20 mouse cellular contexts compared by ENCODE assay signal in genomic region chr10:77360486-77360885, GRCm38 (mm10). TPM values are rescaled to one million over a fixed set of nuclear protein-coding genes. Genes with fewer than 3 reads are reported as not detected.
A peak's percentile ranks its signal among the peaks of the same experiment; 100 is the strongest.
DNase-seq lines count a peak whose midpoint lies in the region; ATAC-seq and TF ChIP-seq lines count a peak whose summit lies in the region.
"Had no signal": no experiment of that assay in that cellular context is flagged by ENCODE, and none has a peak within 500 bp of the region (broad histone marks: within the 10 kb centered on the region; RNA-seq: fewer than 3 reads in every experiment).

No protein-coding gene starts in this region.

- H3K27ac ChIP-seq in heart, embryonic 12.5 days (ENCODE audit: poor library complexity, severe bottlenecking), result peak overlapping the region; percentile 71
- H3K27ac ChIP-seq in heart, embryonic 13.5 days (replicated peaks), result peak overlapping the region; percentile 87
- H3K27ac ChIP-seq in lung, postnatal 0 days (ENCODE audit: low read length), result no peak overlapping the region
- no peak overlapping the region for H3K27ac ChIP-seq in midbrain, embryonic 15.5 days
- H3K27ac ChIP-seq: hindbrain, embryonic 10.5 days; limb, embryonic 12.5 days; liver, embryonic 13.5 days had no signal

- peaks cover 13% of the 10 kb centered on the region for H3K4me1 ChIP-seq in heart, embryonic 12.5 days (replicated peaks)
- H3K4me1 ChIP-seq in heart, embryonic 13.5 days, result peaks cover 32% of the 10 kb centered on the region
- H3K4me1 ChIP-seq in lung, postnatal 0 days (ENCODE audit: insufficient read depth, low read depth, low read length), result no peaks in the 10 kb centered on the region
- H3K4me1 ChIP-seq in midbrain, embryonic 15.5 days, result no peaks in the 10 kb centered on the region
- H3K4me1 ChIP-seq: hindbrain, embryonic 10.5 days; limb, embryonic 12.5 days; liver, embryonic 13.5 days had no signal

- H3K4me2 ChIP-seq in heart, embryonic 12.5 days, result 0 out of 2 replicates have a peak overlapping the region, but pooled peaks have one; percentile 6
- peak overlapping the region; percentile 6; the same call in 1 of the 2 replicates for H3K4me2 ChIP-seq in heart, embryonic 13.5 days
- no peak overlapping the region for H3K4me2 ChIP-seq in lung, postnatal 0 days (replicated peaks; ENCODE audit: low read depth, low read length)
- no peak overlapping the region for H3K4me2 ChIP-seq in midbrain, embryonic 15.5 days
- H3K4me2 ChIP-seq: limb, embryonic 12.5 days; liver, embryonic 13.5 days had no signal

- intact Hi-C loops in heart, postnatal 36 days (cut with DNase I), result no loop called here

- WGBS in heart, embryonic 12.5 days, result 50% methylated on average over 2 of the region's 2 CpGs
- whole genome bisulfite sequencing in heart, embryonic 13.5 days, result 45% methylated on average over 2 of the region's 2 CpGs
- WGBS in lung, postnatal 0 days, result 57% methylated on average over 2 of the region's 2 CpGs
- WGBS in midbrain, embryonic 15.5 days, result 75% methylated on average over 2 of the region's 2 CpGs

- H3K27me3 ChIP-seq in heart, embryonic 12.5 days (replicated peaks), result no peaks in the 10 kb centered on the region
- no peaks in the 10 kb centered on the region for H3K27me3 ChIP-seq in Patski
- H3K27me3 ChIP-seq in heart, embryonic 13.5 days (replicated peaks), result no peaks in the 10 kb centered on the region
- H3K27me3 ChIP-seq in lung, postnatal 0 days (replicated peaks; ENCODE audit: insufficient read depth, low read length), result no peaks in the 10 kb centered on the region
- no peaks in the 10 kb centered on the region for H3K27me3 ChIP-seq in midbrain, embryonic 15.5 days (replicated peaks)
- H3K27me3 ChIP-seq: limb, embryonic 12.5 days; liver, embryonic 13.5 days had no signal

- H3K36me3 ChIP-seq in heart, embryonic 12.5 days, result peaks cover 4% of the 10 kb centered on the region; the same call in 1 of the 2 replicates
- no peaks in the 10 kb centered on the region for H3K36me3 ChIP-seq in heart, embryonic 13.5 days
- no peaks in the 10 kb centered on the region for H3K36me3 ChIP-seq in lung, postnatal 0 days (ENCODE audit: insufficient read depth, low read length)
- no peaks in the 10 kb centered on the region for H3K36me3 ChIP-seq in midbrain, embryonic 15.5 days (replicated peaks)
- H3K36me3 ChIP-seq: hindbrain, embryonic 10.5 days; limb, embryonic 12.5 days; liver, embryonic 13.5 days had no signal

- H3K9ac ChIP-seq in heart, embryonic 12.5 days, result no peak overlapping the region
- H3K9ac ChIP-seq in heart, embryonic 13.5 days, result no peak overlapping the region
- no peak overlapping the region for H3K9ac ChIP-seq in lung, postnatal 0 days (replicated peaks; ENCODE audit: low read depth)
- no peak overlapping the region for H3K9ac ChIP-seq in midbrain, embryonic 15.5 days
- H3K9ac ChIP-seq: forebrain, postnatal 0 days; limb, embryonic 12.5 days; liver, embryonic 13.5 days had no signal

- DNase-seq in heart, postnatal 36 days, result no peak
- DNase-seq in Patski (ENCODE audit: low read depth, low spot score), result peak; percentile 24
- DNase-seq in lung, postnatal 0 days (ENCODE audit: low spot score), result peak; percentile 46
- DNase-seq in B cell, adult 2 months, result no peak
- DNase-seq: adrenal gland, postnatal 10 days; cerebellum, adult 18-20 months; forebrain, postnatal 0 days; kidney, adult 2 months; kidney, postnatal 36 days; layer of hippocampus, adult 9-11 months; liver, embryonic 13.5 days; thymus, postnatal 36 days had no signal

- CTCF ChIA-PET in Patski (lab: Charles Lee), result interaction anchor here (1.1 to 8.4 kb wide), 4 partner anchors 21 to 150 kb away, joined by 3 to 54 read pairs (median 24); no protein-coding TSS in a partner anchor

- ATAC-seq in heart, embryonic 12.5 days (ENCODE audit: insufficient number of reproducible peaks, low FRiP score), result peak; percentile 51; the same call in 1 of the 2 replicates
- ATAC-seq in Patski, result peak; percentile 39
- ATAC-seq in heart, embryonic 13.5 days (ENCODE audit: extremely low read depth, insufficient number of reproducible peaks, low FRiP score, low TSS enrichment), result no peak
- peak; percentile 37; the same call in 1 of the 2 replicates for ATAC-seq in lung, postnatal 0 days
- no peak for ATAC-seq in midbrain, embryonic 15.5 days (replicated peaks)
- ATAC-seq: forebrain, postnatal 0 days; midbrain, embryonic 16.5 days had no signal

- in situ Hi-C loops in Patski (cut with MboI; ENCODE audit: low pct_unique_long_range_greater_than_20kb), result no loop called here

- POLR2A ChIA-PET in Patski (lab: Charles Lee), result no interaction called here

- no peaks in the 10 kb centered on the region for H3K9me3 ChIP-seq in heart, embryonic 12.5 days (replicated peaks)
- no peaks in the 10 kb centered on the region for H3K9me3 ChIP-seq in heart, embryonic 13.5 days
- no peaks in the 10 kb centered on the region for H3K9me3 ChIP-seq in lung, postnatal 0 days (ENCODE audit: low read length)
- no peaks in the 10 kb centered on the region for H3K9me3 ChIP-seq in midbrain, embryonic 15.5 days
- H3K9me3 ChIP-seq: hindbrain, embryonic 10.5 days; limb, embryonic 12.5 days; liver, embryonic 13.5 days; megakaryocyte, embryonic 14.5 days had no signal

- no peak for TF ChIP-seq EP300 in lung, postnatal 0 days (IDR thresholded peaks at IDR 0.05)

- no peak for TF ChIP-seq CTCF in Patski (IDR thresholded peaks at IDR 0.05)
- TF ChIP-seq CTCF in lung, postnatal 0 days (IDR thresholded peaks at IDR 0.05), result no peak

- H3K4me3 ChIP-seq in heart, embryonic 12.5 days, result no peak overlapping the region
- H3K4me3 ChIP-seq in heart, embryonic 13.5 days, result no peak overlapping the region
- no peak overlapping the region for H3K4me3 ChIP-seq in lung, postnatal 0 days (ENCODE audit: low read depth, low read length)
- no peak overlapping the region for H3K4me3 ChIP-seq in midbrain, embryonic 15.5 days
- H3K4me3 ChIP-seq: erythroblast, embryonic 14.5 days; hindbrain, embryonic 10.5 days; limb, embryonic 12.5 days; liver, embryonic 13.5 days; megakaryocyte, embryonic 14.5 days had no signal

RNA-seq across cellular contexts. Expression of gene Adarb1, which starts 57.6 kb away (rescaled TPM):
- 13.3 and 14.2 TPM in 2 replicates for polyA plus RNA-seq in heart, embryonic 12.5 days (2016; fragmentation: Nextera tagmentation; extraction: Ambion mirVana)
- 10 to 100 TPM; 16.9 to 22.0 TPM for total RNA-seq in heart, postnatal 36 days (2021)
- polyA plus RNA-seq in Patski (2021), result 12.4 TPM
- polyA plus RNA-seq in heart, embryonic 13.5 days (2015; fragmentation: Nextera tagmentation; extraction: Ambion mirVana), result 10.7 and 12.1 TPM in 2 replicates
- 25.3 and 30.1 TPM in 2 replicates for polyA plus RNA-seq in lung, postnatal 0 days (2015; fragmentation: Nextera tagmentation; extraction: Ambion mirVana)
- 18.1 and 18.2 TPM in 2 replicates for polyA plus RNA-seq in midbrain, embryonic 15.5 days (2015; fragmentation: Nextera tagmentation; extraction: Ambion mirVana)
- polyA plus RNA-seq: erythroblast, embryonic 14.5 days had no signal

Comparison
In these comparisons a context has a peak if more than half of its experiments do, and no peak if none do; other contexts are left out.
1. ATAC-seq: peak in heart, embryonic 12.5 days (single experiment), Patski (single experiment) and lung, postnatal 0 days (single experiment); none in heart, embryonic 13.5 days (single experiment) and midbrain, embryonic 15.5 days (single experiment).
2. H3K27ac ChIP-seq: peak in heart, embryonic 12.5 days (single experiment) and heart, embryonic 13.5 days (single experiment); none in lung, postnatal 0 days (single experiment) and midbrain, embryonic 15.5 days (single experiment).
3. H3K4me2 ChIP-seq: peak in heart, embryonic 12.5 days (single experiment) and heart, embryonic 13.5 days (single experiment); none in lung, postnatal 0 days (single experiment) and midbrain, embryonic 15.5 days (single experiment).
4. DNase-seq: peak in Patski (single experiment) and lung, postnatal 0 days (single experiment); none in heart, postnatal 36 days (0 of 2) and B cell, adult 2 months (0 of 2).